Mouse (Mus musculus): ENCODE data around the gene Creg1. TPM values are rescaled to one million over a fixed set of nuclear protein-coding genes. Genes with fewer than 3 reads are reported as not detected.

The Creg1 gene
- polyA plus RNA-seq, 1 experiment from 2014 or later, result 95.7 TPM

DNA sequence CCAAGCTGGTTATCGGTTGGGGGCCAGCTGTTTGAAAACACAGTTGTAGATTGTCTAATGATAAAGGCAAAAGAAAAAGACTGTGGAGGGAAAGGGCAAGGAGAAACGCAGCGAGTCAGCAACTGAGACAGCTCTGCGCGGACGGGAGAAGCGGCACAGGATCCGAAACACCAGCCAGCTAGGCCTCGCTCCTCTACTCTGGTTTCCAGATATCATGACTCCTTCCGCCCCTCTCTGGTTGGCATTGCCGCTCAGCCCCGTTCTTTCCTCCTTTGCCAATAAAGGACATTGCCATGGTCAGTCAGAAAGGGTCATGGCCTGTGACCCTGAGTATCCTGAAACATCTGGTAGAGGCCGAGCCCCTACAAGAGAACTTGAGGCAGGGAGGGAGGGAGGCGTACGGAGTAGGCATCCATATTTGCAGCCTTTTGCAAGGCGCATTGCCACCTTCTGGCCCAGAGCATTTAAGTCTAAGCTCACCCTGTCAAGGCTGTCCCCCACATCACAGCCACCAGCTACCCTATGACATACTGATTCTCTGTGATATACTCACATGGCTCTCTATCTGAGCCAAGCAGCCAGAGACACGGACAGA, 25.6 kb downstream of the Creg1 start:
- no peak overlapping the region for H3K4me2 ChIP-seq (ENCODE audit: low read length)
- H3K4me3 ChIP-seq (ENCODE audit: control insufficient read depth in 1 of 2, insufficient read depth in 1 of 2, low read depth in 1 of 2, low read length in 2 of 2), result no peak overlapping the region
- ATAC-seq (ENCODE audit: insufficient number of reproducible peaks, insufficient read depth, low FRiP score, low read depth), result no peak
- no peak overlapping the region for H3K27ac ChIP-seq (replicated peaks in 1 of 2; ENCODE audit: control insufficient read depth in 1 of 2, insufficient read depth in 1 of 2, low read depth in 2 of 2, low read length in 2 of 2)
- no peaks in the 10 kb centered on the region for H3K4me1 ChIP-seq (ENCODE audit: control insufficient read depth in 2 of 2, insufficient read depth in 2 of 2, low read length in 2 of 2)
- H3K36me3 ChIP-seq (ENCODE audit: control insufficient read depth, insufficient read depth, low read length), result no peaks in the 10 kb centered on the region
- WGBS, result 83% methylated on average over 17 of the region's 17 CpGs
- no peaks in the 10 kb centered on the region for H3K27me3 ChIP-seq (ENCODE audit: control insufficient read depth, insufficient read depth, low read length)
- H3K9me3 ChIP-seq (ENCODE audit: control insufficient read depth, low read length), result no peaks in the 10 kb centered on the region
- H3K9ac ChIP-seq (ENCODE audit: low read length), result no peak overlapping the region

DNA sequence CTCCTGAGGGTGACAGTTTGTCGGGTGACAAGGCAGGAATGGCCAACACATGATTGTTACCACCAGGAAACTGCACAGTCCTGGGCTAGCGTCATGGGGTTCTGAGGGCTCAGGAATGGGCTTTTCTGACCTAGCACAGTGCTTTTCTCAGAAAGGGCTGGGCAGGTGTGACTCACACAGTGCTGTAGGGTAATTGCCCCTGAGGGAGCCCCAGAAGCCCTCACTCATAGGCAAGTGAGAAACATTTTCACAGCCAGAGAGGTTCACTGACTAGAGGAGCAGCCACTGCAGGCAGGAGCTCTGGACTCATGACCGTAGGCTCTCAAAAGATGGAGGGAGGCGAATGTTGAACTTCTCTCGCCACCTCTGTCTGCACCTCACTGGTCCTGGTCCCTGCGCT, 26.4 kb downstream of the Creg1 start:
- Histone ChIP-seq H3K4me1 (ENCODE audit: control insufficient read depth in 2 of 2, insufficient read depth in 2 of 2, low read length in 2 of 2) (no peaks in the 10 kb centered on the region), H3K27me3 (ENCODE audit: control insufficient read depth, insufficient read depth, low read length) (no peaks in the 10 kb centered on the region), H3K9ac (ENCODE audit: low read length) (no peak overlapping the region), H3K36me3 (ENCODE audit: control insufficient read depth, insufficient read depth, low read length) (no peaks in the 10 kb centered on the region), H3K4me2 (ENCODE audit: low read length) (no peak overlapping the region), H3K4me3 (ENCODE audit: control insufficient read depth in 1 of 2, insufficient read depth in 1 of 2, low read depth in 1 of 2, low read length in 2 of 2) (no peak overlapping the region), H3K27ac (replicated peaks in 1 of 2; ENCODE audit: control insufficient read depth in 1 of 2, insufficient read depth in 1 of 2, low read depth in 2 of 2, low read length in 2 of 2) (no peak overlapping the region), H3K9me3 (ENCODE audit: control insufficient read depth, low read length) (no peaks in the 10 kb centered on the region)
- ATAC-seq (ENCODE audit: insufficient number of reproducible peaks, insufficient read depth, low FRiP score, low read depth), result no peak
- WGBS, result 78% methylated on average over 6 of the region's 6 CpGs

DNA sequence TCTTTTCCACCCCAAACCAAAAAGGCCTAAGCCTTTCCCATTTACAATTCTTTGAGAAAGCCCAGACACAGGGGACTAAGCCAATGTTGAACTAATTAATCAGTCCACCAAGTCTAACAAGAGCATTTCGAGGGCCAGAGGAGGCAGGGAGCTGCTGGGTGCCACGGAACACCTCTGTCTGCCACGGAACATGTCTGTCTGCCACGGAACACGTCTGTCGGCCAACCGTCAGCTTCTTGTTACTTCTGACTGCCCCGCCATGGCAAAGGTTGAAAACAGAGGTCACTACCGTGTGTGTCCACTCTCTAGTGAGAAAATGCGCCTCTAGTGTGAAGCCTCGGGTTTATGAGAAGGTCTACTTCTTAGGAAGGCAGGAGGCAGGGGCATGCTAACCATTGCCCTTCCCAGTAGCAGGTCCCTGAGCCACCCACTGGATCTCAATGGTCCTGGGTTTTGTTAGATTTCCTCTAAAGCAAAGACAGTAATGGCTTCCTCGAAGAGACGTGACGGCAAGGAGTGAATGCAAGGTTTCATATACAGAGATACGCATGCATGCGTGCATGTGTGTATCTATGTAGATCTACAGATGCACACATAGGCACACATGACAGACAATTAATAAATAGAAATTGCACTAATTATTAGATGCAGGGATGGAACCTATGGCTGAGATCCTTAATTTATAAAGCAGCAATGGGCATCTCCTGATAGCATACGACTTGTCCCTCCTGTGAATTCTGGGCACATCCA, 27.1 kb downstream of the Creg1 start:
- no peaks in the 10 kb centered on the region for H3K9me3 ChIP-seq (ENCODE audit: control insufficient read depth, low read length)
- no peak overlapping the region for H3K27ac ChIP-seq (replicated peaks in 1 of 2; ENCODE audit: control insufficient read depth in 1 of 2, insufficient read depth in 1 of 2, low read depth in 2 of 2, low read length in 2 of 2)
- no peak for ATAC-seq (ENCODE audit: insufficient number of reproducible peaks, insufficient read depth, low FRiP score, low read depth)
- no peak overlapping the region for H3K9ac ChIP-seq (ENCODE audit: low read length)
- WGBS, result 89% methylated on average over 17 of the region's 17 CpGs
- H3K4me3 ChIP-seq (ENCODE audit: control insufficient read depth in 1 of 2, insufficient read depth in 1 of 2, low read depth in 1 of 2, low read length in 2 of 2), result no peak overlapping the region
- no peaks in the 10 kb centered on the region for H3K27me3 ChIP-seq (ENCODE audit: control insufficient read depth, insufficient read depth, low read length)
- no peaks in the 10 kb centered on the region for H3K36me3 ChIP-seq (ENCODE audit: control insufficient read depth, insufficient read depth, low read length)
- H3K4me2 ChIP-seq (ENCODE audit: low read length), result no peak overlapping the region
- H3K4me1 ChIP-seq (ENCODE audit: control insufficient read depth in 2 of 2, insufficient read depth in 2 of 2, low read length in 2 of 2), result no peaks in the 10 kb centered on the region

DNA sequence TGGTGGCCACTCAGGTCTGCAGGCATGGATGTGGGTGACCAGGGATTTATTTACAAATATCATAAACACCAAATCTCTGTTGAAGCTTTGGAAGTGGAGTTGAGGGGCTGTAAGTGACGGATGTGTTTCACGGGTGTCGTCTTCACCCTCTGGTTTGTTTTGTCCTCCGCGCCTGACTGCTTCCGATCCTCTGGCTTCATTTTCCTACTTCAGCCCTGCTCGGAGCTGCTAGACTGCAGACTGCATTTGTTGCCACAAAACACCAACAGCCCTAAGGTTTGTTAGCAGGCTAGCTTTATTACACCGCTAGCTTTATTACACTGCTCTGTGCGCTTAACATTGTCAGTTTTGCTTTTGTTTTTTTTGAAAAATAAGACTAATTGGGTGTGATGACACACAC, 27.9 kb downstream of the Creg1 start:
- H3K36me3 ChIP-seq (ENCODE audit: control insufficient read depth, insufficient read depth, low read length), result no peaks in the 10 kb centered on the region
- no peak overlapping the region for H3K9ac ChIP-seq (ENCODE audit: low read length)
- no peak overlapping the region for H3K4me3 ChIP-seq (ENCODE audit: control insufficient read depth in 1 of 2, insufficient read depth in 1 of 2, low read depth in 1 of 2, low read length in 2 of 2)
- no peak overlapping the region for H3K4me2 ChIP-seq (ENCODE audit: low read length)
- no peaks in the 10 kb centered on the region for H3K9me3 ChIP-seq (ENCODE audit: control insufficient read depth, low read length)
- H3K27ac ChIP-seq (replicated peaks in 1 of 2; ENCODE audit: control insufficient read depth in 1 of 2, insufficient read depth in 1 of 2, low read depth in 2 of 2, low read length in 2 of 2), result no peak overlapping the region
- WGBS, result 84% methylated on average over 9 of the region's 9 CpGs
- no peak for ATAC-seq (ENCODE audit: insufficient number of reproducible peaks, insufficient read depth, low FRiP score, low read depth)
- H3K27me3 ChIP-seq (ENCODE audit: control insufficient read depth, insufficient read depth, low read length), result no peaks in the 10 kb centered on the region
- no peaks in the 10 kb centered on the region for H3K4me1 ChIP-seq (ENCODE audit: control insufficient read depth in 2 of 2, insufficient read depth in 2 of 2, low read length in 2 of 2)

DNA sequence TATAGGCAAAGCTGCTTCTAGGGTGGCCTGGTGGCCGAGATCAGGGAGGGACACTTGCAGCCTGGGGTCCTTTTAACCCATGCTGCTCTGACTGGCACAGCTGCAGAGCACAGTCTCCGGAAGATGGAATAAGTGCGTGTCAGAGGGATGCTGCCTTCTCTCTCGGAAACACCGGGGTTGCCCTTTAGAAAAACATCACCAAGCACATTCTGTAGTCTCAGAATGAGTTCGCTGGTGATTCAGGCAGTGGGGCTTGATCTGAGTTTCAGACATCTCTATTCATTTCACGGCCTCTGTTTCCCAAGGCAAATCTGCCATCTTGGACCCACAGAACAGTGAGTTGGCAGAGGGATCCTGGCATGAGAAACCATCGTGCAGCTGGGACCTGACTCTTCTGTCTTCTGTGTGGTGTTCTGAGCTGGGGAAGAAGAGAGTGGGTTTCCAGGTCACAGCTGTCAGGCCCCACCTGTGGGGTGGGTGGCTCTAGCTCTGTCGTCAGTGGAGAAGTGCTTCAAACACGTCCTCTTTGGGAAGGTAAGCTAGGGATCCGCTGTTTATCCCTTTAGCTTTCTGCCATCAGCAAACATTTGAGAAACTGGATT, 38.3 kb downstream of the Creg1 start:
- Histone ChIP-seq H3K4me1 (ENCODE audit: control insufficient read depth in 2 of 2, insufficient read depth in 2 of 2, low read length in 2 of 2) (no peaks in the 10 kb centered on the region; a peak in 1 of 4 replicates), H3K9me3 (ENCODE audit: control insufficient read depth, low read length) (0 out of 2 replicates have a peak, but pooled peaks cover 3% of the 10 kb centered on the region), H3K4me2 (ENCODE audit: low read length) (no peak overlapping the region), H3K4me3 (ENCODE audit: control insufficient read depth in 1 of 2, insufficient read depth in 1 of 2, low read depth in 1 of 2, low read length in 2 of 2) (no peak overlapping the region), H3K27me3 (ENCODE audit: control insufficient read depth, insufficient read depth, low read length) (no peaks in the 10 kb centered on the region), H3K36me3 (ENCODE audit: control insufficient read depth, insufficient read depth, low read length) (no peaks in the 10 kb centered on the region), H3K9ac (ENCODE audit: low read length) (no peak overlapping the region), H3K27ac (replicated peaks in 1 of 2; ENCODE audit: control insufficient read depth in 1 of 2, insufficient read depth in 1 of 2, low read depth in 2 of 2, low read length in 2 of 2) (no peak overlapping the region)
- 78% methylated on average over 11 of the region's 11 CpGs for WGBS
- no peak for ATAC-seq (ENCODE audit: insufficient number of reproducible peaks, insufficient read depth, low FRiP score, low read depth)

DNA sequence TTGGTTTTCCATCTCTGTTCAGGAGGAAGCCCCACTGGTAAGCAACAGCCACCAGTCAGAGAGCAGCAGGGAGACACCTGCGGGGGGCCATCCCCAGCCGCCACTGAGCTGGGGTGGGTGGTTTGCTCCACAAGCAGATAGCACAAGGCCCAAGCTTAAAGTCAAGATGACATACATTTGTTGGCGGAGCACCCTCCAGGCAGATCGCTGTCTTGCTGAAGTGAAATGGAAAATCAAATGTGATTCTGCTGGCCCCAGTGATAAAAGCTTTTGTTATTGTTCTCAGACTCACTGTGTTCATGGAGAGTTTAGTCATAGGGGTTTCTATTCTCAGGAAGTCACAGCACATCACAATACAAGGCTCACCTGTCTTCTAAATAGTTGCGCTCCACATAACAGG, 39.6 kb downstream of the Creg1 start:
- no peaks in the 10 kb centered on the region; a peak in 1 of 4 replicates for H3K4me1 ChIP-seq (ENCODE audit: control insufficient read depth in 2 of 2, insufficient read depth in 2 of 2, low read length in 2 of 2)
- 0 out of 2 replicates have a peak, but pooled peaks cover 3% of the 10 kb centered on the region for H3K9me3 ChIP-seq (ENCODE audit: control insufficient read depth, low read length)
- no peaks in the 10 kb centered on the region for H3K36me3 ChIP-seq (ENCODE audit: control insufficient read depth, insufficient read depth, low read length)
- H3K4me2 ChIP-seq (ENCODE audit: low read length), result no peak overlapping the region
- ATAC-seq (ENCODE audit: insufficient number of reproducible peaks, insufficient read depth, low FRiP score, low read depth), result no peak
- no peak overlapping the region for H3K4me3 ChIP-seq (ENCODE audit: control insufficient read depth in 1 of 2, insufficient read depth in 1 of 2, low read depth in 1 of 2, low read length in 2 of 2)
- H3K9ac ChIP-seq (ENCODE audit: low read length), result no peak overlapping the region
- WGBS, result 79% methylated on average over 5 of the region's 5 CpGs
- H3K27ac ChIP-seq (replicated peaks in 1 of 2; ENCODE audit: control insufficient read depth in 1 of 2, insufficient read depth in 1 of 2, low read depth in 2 of 2, low read length in 2 of 2), result no peak overlapping the region
- no peaks in the 10 kb centered on the region for H3K27me3 ChIP-seq (ENCODE audit: control insufficient read depth, insufficient read depth, low read length)

DNA sequence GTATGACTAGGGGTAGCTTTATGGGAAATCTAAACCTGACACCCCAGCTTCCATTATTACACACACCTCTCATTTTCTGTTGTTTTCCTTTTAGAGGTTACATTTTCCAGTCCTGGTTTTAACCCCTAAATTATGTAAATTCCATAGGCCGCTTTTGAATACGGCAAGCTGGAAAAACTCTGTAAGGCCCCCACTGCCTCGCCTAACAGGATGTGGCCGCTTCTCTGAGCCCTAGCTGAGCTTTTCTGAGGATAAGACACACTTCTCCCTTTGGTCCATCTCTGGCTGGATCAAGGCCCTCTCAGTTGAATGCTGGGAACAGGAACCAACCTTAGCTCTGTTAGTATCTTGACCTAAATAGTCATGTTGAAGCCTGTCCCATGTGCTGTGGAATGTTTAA, 40.6 kb downstream of the Creg1 start:
- H3K36me3 ChIP-seq (ENCODE audit: control insufficient read depth, insufficient read depth, low read length), result no peaks in the 10 kb centered on the region
- H3K9me3 ChIP-seq (ENCODE audit: control insufficient read depth, low read length), result 0 out of 2 replicates have a peak, but pooled peaks cover 3% of the 10 kb centered on the region
- H3K27ac ChIP-seq (replicated peaks in 1 of 2; ENCODE audit: control insufficient read depth in 1 of 2, insufficient read depth in 1 of 2, low read depth in 2 of 2, low read length in 2 of 2), result no peak overlapping the region
- H3K4me1 ChIP-seq (ENCODE audit: control insufficient read depth in 2 of 2, insufficient read depth in 2 of 2, low read length in 2 of 2), result no peaks in the 10 kb centered on the region; a peak in 1 of 4 replicates
- no peak overlapping the region for H3K4me2 ChIP-seq (ENCODE audit: low read length)
- no peak overlapping the region for H3K9ac ChIP-seq (ENCODE audit: low read length)
- no peaks in the 10 kb centered on the region for H3K27me3 ChIP-seq (ENCODE audit: control insufficient read depth, insufficient read depth, low read length)
- 81% methylated on average over 4 of the region's 4 CpGs for WGBS
- H3K4me3 ChIP-seq (ENCODE audit: control insufficient read depth in 1 of 2, insufficient read depth in 1 of 2, low read depth in 1 of 2, low read length in 2 of 2), result no peak overlapping the region
- ATAC-seq (ENCODE audit: insufficient number of reproducible peaks, insufficient read depth, low FRiP score, low read depth), result no peak
